Mouse (Mus musculus): ENCODE data around the gene Gm11567.
"Not testable (repeated sequence)": the region's sequence is repeated elsewhere in the genome, so short reads cannot be mapped to it uniquely, and the experiment has no call there.

Gm11567 gene

DNA sequence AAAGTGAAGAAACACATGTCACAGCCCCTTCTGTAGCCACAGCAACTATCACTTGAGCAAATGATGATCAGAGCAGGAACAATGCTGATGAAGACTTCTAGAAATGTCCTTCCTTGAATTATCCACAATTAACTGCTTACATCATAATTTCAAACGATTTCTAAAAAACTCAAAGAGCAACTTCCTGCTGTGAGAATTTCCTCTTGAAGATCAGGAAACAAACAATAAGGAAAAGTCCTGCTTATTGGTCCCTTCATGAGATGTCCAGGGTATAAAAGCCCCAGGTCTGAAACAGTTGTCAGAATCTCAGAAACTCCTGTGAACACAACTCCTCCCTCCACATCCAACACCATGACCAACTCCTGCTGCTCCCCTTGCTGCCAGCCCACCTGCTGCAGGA, at the start of gene Gm11567:
TSS of gene Gm11567 (plus strand) at position 301 of the 400 bp plus-strand sequence.
- DNase-seq = not testable (repeated sequence)

- no peak for DNase-seq
Observed at GRCm38 (mm10) chr11:99837966-99838365, 41.0 kb upstream of the Gm11567 start, which contains the start of gene 2300003K06Rik. Gene 2300003K06Rik (minus strand): TSS chr11:99838066.

DNA sequence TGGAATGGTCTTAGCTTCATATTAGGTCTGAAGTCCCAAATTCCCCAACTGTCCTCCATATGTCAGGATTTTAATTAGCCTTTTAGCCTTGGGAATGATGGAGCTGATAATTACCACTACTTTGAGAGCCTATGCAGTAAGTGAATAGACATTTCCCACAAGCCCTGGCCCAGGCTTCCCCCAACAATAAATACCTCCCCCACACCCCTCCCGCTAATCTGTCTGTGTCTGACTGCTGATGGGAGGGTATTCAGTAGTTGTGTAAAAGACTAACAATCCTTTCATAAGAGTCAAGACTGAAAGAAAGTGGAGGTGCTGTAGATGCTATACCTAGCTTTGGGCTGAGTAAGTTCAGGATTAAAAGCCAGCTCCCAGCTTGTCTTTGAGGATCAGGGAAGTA, 36.8 kb upstream of the Gm11567 start:
- DNase-seq = no peak

DNA sequence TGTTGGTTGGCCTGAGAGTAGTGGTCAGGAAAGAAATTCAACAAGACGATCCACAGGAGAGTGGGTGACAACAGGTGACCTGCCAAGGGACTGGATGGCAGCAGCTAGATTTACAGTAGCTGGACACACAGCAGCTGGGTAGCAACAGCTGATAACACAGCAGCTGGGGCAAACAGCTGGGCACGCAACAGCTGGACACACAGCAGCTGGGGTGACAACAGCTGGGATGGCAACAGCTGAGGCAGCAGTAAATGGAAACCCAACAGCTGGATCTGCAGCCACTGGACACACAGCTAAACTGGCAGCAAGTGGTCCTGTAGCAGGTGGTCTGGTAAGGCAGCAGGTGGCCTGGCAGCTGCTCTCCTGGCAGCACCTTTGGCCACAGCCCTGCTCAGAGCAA, 32.2 kb upstream of the Gm11567 start:
- no peak for DNase-seq

- DNase-seq = no peak
Observed at GRCm38 (mm10) chr11:99851508-99851907, 27.5 kb upstream of the Gm11567 start, which contains the start of gene Krtap4-16. Gene Krtap4-16 (minus strand): TSS chr11:99851608.

GRCm38 (mm10) chr11:99854121-99854520, 24.9 kb upstream of the Gm11567 start:
- no peak for DNase-seq

DNA sequence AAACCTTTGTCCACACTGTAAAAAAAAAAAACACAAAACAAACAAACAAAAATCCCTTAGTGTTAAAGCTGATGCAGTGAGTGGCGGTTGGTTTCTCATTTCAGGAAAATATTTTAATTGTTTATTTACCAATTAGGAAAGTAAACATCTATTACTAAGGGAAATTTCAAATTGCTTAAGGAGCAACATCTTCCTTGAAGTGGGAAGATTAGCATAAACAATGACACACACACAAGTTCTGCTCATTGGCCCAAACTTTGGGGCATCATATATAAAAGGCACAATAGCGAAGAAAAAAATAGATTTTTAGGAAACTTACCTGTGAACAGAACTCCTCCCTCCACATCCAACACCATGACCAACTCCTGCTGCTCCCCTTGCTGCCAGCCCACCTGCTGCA, 21.4 kb upstream of the Gm11567 start, which contains the start of gene Gm11568:
TSS of gene Gm11568 (plus strand) at position 301 of the 400 bp plus-strand sequence.
- DNase-seq = no peak

DNA sequence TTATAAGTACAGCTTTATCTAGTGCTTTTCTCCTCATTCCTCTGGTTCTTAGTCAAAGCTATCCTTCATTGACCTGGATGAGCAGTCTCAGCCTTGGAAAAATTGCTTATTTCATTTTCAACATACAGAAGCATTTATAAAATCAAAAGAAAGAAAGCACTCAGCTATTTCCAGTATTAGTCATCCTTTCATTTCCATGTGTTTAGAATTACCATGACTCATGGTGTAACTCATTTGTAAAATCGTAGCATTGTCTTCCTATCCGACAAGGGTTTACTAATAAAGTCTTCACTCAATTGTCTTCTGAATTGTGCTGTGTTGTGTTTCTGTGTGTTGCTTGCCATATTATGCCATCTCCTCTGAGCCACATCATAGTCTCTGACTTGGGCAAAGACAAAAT, 20.2 kb upstream of the Gm11567 start:
- DNase-seq = no peak

DNA sequence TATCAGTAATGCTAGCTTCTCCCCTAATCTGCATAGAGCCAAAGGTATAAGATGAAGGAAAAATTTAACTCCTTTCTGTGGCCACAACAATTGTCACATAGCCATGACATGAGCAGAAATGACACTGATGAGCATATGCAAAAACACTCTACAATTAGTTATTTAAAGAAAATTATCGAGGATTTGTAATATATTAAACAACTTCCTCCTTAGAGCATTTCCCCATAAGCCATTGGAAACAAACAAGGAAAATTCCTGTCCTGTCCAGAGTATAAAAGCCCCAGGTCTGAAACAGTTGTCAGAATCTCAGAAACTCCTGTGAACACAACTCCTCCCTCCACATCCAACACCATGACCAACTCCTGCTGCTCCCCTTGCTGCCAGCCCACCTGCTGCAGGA, 14.8 kb upstream of the Gm11567 start, which contains the start of gene Gm11559:
TSS of gene Gm11559 (plus strand) at position 301 of the 400 bp plus-strand sequence.
- not testable (repeated sequence) for DNase-seq

DNA sequence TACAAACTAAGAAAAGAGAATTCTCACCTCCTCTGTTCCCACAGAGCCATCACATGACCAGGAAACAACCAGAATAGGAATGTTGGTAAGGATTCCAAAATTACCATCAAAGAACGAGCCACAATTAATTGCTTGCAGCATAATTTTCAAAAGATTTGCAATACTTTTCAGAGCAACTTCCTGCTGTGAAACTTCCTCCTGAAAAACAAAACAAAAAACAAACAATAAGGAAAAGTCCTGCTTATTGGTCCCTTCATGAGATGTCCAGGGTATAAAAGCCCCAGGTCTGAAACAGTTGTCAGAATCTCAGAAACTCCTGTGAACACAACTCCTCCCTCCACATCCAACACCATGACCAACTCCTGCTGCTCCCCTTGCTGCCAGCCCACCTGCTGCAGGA, 5.9 kb upstream of the Gm11567 start, which contains the start of gene Krtap9-1:
TSS of gene Krtap9-1 (plus strand) at position 301 of the 400 bp plus-strand sequence.
- DNase-seq = not testable (repeated sequence)

DNA sequence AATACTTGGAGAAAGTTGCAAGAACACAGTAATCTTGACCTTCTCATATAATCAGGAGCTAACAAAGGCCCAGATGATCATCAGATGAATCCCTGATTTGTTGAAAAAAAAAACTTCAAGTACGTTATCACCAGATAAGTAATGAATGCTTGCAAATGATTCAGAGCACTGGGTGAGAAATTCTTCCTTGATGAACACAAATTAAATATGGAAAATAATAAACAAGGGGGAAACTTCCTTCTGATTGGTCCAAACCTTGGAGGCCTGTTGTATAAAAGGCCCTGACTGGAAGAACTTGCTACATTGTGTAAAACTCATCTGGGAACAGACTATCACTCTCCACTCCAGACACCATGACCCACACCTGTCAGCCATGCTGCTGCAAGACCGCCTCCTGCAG, 28.6 kb downstream of the Gm11567 start, which contains the start of gene Krtap31-1:
TSS of gene Krtap31-1 (plus strand) at position 301 of the 400 bp plus-strand sequence.
- no peak for DNase-seq

GRCm38 (mm10) chr11:99914451-99914850, 35.5 kb downstream of the Gm11567 start, which contains the start of gene Gm11565:
Gene Gm11565 (plus strand): TSS chr11:99914751.
- no peak for DNase-seq

Data from thymus, postnatal 14 days (tissue).